ENCODE assay signal across 20 mouse cellular contexts in genomic region chr5:138769126-138769525, GRCm38 (mm10). TPM values are rescaled to one million over a fixed set of nuclear protein-coding genes. Genes with fewer than 3 reads are reported as not detected.
DNase-seq lines count a peak whose midpoint lies in the region; ATAC-seq and TF ChIP-seq lines count a peak whose summit lies in the region.
"Had no signal": no experiment of that assay in that cellular context is flagged by ENCODE, and none has a peak within 500 bp of the region (broad histone marks: within the 10 kb centered on the region; RNA-seq: fewer than 3 reads in every experiment).

No protein-coding gene starts in this region.

- no peak overlapping the region for H3K9ac ChIP-seq in heart, embryonic 12.5 days
- H3K9ac ChIP-seq in heart, postnatal 0 days (replicated peaks; ENCODE audit: low read depth, low read length) = no peak overlapping the region
- no peak overlapping the region for H3K9ac ChIP-seq in lung, embryonic 14.5 days
- no peak overlapping the region for H3K9ac ChIP-seq in midbrain, postnatal 0 days (replicated peaks; ENCODE audit: low read length, poor library complexity, severe bottlenecking)
- H3K9ac ChIP-seq: forebrain, postnatal 0 days; kidney, embryonic 15.5 days; liver, embryonic 15.5 days; neural tube, embryonic 15.5 days had no signal

- no peak for TF ChIP-seq EP300 in heart, postnatal 0 days (IDR thresholded peaks at IDR 0.05; ENCODE audit: low read depth)

- no peak for ATAC-seq in heart, embryonic 12.5 days (ENCODE audit: insufficient number of reproducible peaks, low FRiP score)
- ATAC-seq in heart, postnatal 0 days (ENCODE audit: insufficient read depth, low read depth) = peak; percentile 59
- ATAC-seq in lung, embryonic 14.5 days (ENCODE audit: insufficient read depth) = peak; percentile 74
- no peak for ATAC-seq in midbrain, postnatal 0 days (ENCODE audit: low FRiP score)
- ATAC-seq: activated CD4-positive, CD25-positive, alpha-beta regulatory T cell, adult 4 months; forebrain, postnatal 0 days had no signal

- H3K36me3 ChIP-seq in heart, embryonic 12.5 days = 0 out of 2 replicates have a peak, but pooled peaks cover 4% of the 10 kb centered on the region
- peaks cover 7% of the 10 kb centered on the region; the same call in 1 of the 2 replicates for H3K36me3 ChIP-seq in heart, postnatal 0 days (replicated peaks; ENCODE audit: control insufficient read depth, insufficient read depth, low read length)
- H3K36me3 ChIP-seq in lung, embryonic 14.5 days (ENCODE audit: insufficient read depth) = no peaks in the 10 kb centered on the region
- no peaks in the 10 kb centered on the region for H3K36me3 ChIP-seq in small intestine, adult 2 months (ENCODE audit: control insufficient read depth, insufficient read depth, low read length)
- peaks cover 54% of the 10 kb centered on the region for H3K36me3 ChIP-seq in midbrain, postnatal 0 days (ENCODE audit: insufficient read depth, low read length)
- H3K36me3 ChIP-seq: liver, embryonic 15.5 days had no signal

- H3K27me3 ChIP-seq in heart, embryonic 12.5 days (replicated peaks) = 0 out of 2 replicates have a peak, but pooled peaks cover 3% of the 10 kb centered on the region
- no peaks in the 10 kb centered on the region for H3K27me3 ChIP-seq in heart, postnatal 0 days (ENCODE audit: control insufficient read depth, insufficient read depth, low read length)
- H3K27me3 ChIP-seq in lung, embryonic 14.5 days (ENCODE audit: insufficient read depth, low read length) = no peaks in the 10 kb centered on the region
- H3K27me3 ChIP-seq in small intestine, adult 2 months (ENCODE audit: control insufficient read depth, insufficient read depth, low read length) = no peaks in the 10 kb centered on the region
- H3K27me3 ChIP-seq in midbrain, postnatal 0 days (ENCODE audit: insufficient read depth, low read length) = no peaks in the 10 kb centered on the region
- H3K27me3 ChIP-seq: kidney, embryonic 15.5 days; liver, embryonic 15.5 days; neural tube, embryonic 15.5 days had no signal

- WGBS in heart, embryonic 12.5 days = 62% methylated on average over 5 of the region's 5 CpGs
- WGBS in heart, postnatal 0 days = 74% methylated on average over 5 of the region's 5 CpGs
- WGBS in lung, embryonic 14.5 days = 52% methylated on average over 5 of the region's 5 CpGs
- WGBS in small intestine, adult 2 months = 81% methylated on average over 5 of the region's 5 CpGs
- 85% methylated on average over 5 of the region's 5 CpGs for WGBS in midbrain, postnatal 0 days

- no peaks in the 10 kb centered on the region for H3K9me3 ChIP-seq in heart, embryonic 12.5 days (replicated peaks)
- no peaks in the 10 kb centered on the region for H3K9me3 ChIP-seq in heart, postnatal 0 days (replicated peaks; ENCODE audit: control insufficient read depth, low read length)
- H3K9me3 ChIP-seq in lung, embryonic 14.5 days (ENCODE audit: low read depth, low read length) = no peaks in the 10 kb centered on the region
- no peaks in the 10 kb centered on the region for H3K9me3 ChIP-seq in midbrain, postnatal 0 days (ENCODE audit: low read length)
- H3K9me3 ChIP-seq: hindbrain, embryonic 10.5 days; kidney, embryonic 15.5 days; liver, embryonic 15.5 days; neural tube, embryonic 15.5 days had no signal

- H3K4me1 ChIP-seq in heart, embryonic 12.5 days (replicated peaks) = no peaks in the 10 kb centered on the region
- H3K4me1 ChIP-seq in heart, postnatal 0 days (ENCODE audit: control insufficient read depth, insufficient read depth) = no peaks in the 10 kb centered on the region
- no peaks in the 10 kb centered on the region for H3K4me1 ChIP-seq in lung, embryonic 14.5 days (ENCODE audit: insufficient read depth)
- H3K4me1 ChIP-seq in small intestine, adult 2 months (ENCODE audit: control insufficient read depth, insufficient read depth, insufficient read length, low read length) = no peaks in the 10 kb centered on the region
- no peaks in the 10 kb centered on the region for H3K4me1 ChIP-seq in midbrain, postnatal 0 days (ENCODE audit: insufficient read depth, low read length)
- H3K4me1 ChIP-seq: kidney, embryonic 15.5 days; liver, embryonic 15.5 days; neural tube, embryonic 15.5 days had no signal

- peak; percentile 98 for DNase-seq in heart, adult 11 months
- no peak for DNase-seq in heart, postnatal 0 days (ENCODE audit: low spot score)
- DNase-seq in lung, embryonic 14.5 days = peak; percentile 59
- no peak for DNase-seq in spleen, postnatal 10 days (ENCODE audit: low spot score in 2 of 2)
- no peak for DNase-seq in midbrain, postnatal 0 days (ENCODE audit: low spot score)
- no peak for DNase-seq in adrenal gland, adult 8-10 months
- DNase-seq: cerebellum, postnatal 14 days; forebrain, postnatal 0 days; gastrocnemius, postnatal 25 days; retina, postnatal 1 day; thymus, postnatal 36 days had no signal

- no peak for TF ChIP-seq POLR2A in small intestine, adult 2 months (IDR thresholded peaks at IDR 0.05; ENCODE audit: low read depth, low read length)

- H3K4me2 ChIP-seq in heart, embryonic 12.5 days = no peak overlapping the region
- no peak overlapping the region for H3K4me2 ChIP-seq in heart, postnatal 0 days (ENCODE audit: low read depth, low read length)
- H3K4me2 ChIP-seq in lung, embryonic 14.5 days = no peak overlapping the region
- H3K4me2 ChIP-seq in midbrain, postnatal 0 days (ENCODE audit: low read depth, low read length, poor library complexity, severe bottlenecking) = no peak overlapping the region
- H3K4me2 ChIP-seq: kidney, embryonic 15.5 days; liver, embryonic 15.5 days; neural tube, embryonic 15.5 days had no signal

- no peak for TF ChIP-seq CTCF in heart, postnatal 0 days (IDR thresholded peaks at IDR 0.05; ENCODE audit: low read depth)
- TF ChIP-seq CTCF in lung, embryonic 14.5 days (IDR thresholded peaks at IDR 0.05; ENCODE audit: low read depth) = no peak
- TF ChIP-seq CTCF in small intestine, adult 2 months (IDR thresholded peaks at IDR 0.05; ENCODE audit: extremely low read depth, insufficient read length, insufficient replicate concordance, low read depth, low read length) = no peak
- no peak for TF ChIP-seq CTCF in midbrain, postnatal 0 days (IDR thresholded peaks at IDR 0.05)

- no peak overlapping the region for H3K27ac ChIP-seq in heart, embryonic 12.5 days (ENCODE audit: poor library complexity, severe bottlenecking)
- H3K27ac ChIP-seq in heart, postnatal 0 days (ENCODE audit: low read depth) = no peak overlapping the region
- H3K27ac ChIP-seq in lung, embryonic 14.5 days (ENCODE audit: low read depth) = no peak overlapping the region
- 0 out of 2 replicates have a peak overlapping the region, but pooled peaks have one; percentile 12 for H3K27ac ChIP-seq in small intestine, adult 2 months (ENCODE audit: insufficient read depth, low read depth, low read length)
- H3K27ac ChIP-seq in midbrain, postnatal 0 days (ENCODE audit: low read depth, low read length) = no peak overlapping the region
- H3K27ac ChIP-seq: hindbrain, embryonic 10.5 days; kidney, embryonic 15.5 days; liver, embryonic 15.5 days; neural tube, embryonic 15.5 days had no signal

- no peak overlapping the region for H3K4me3 ChIP-seq in heart, embryonic 12.5 days
- H3K4me3 ChIP-seq in heart, postnatal 0 days (ENCODE audit: low read depth, low read length) = no peak overlapping the region
- H3K4me3 ChIP-seq in lung, embryonic 14.5 days (ENCODE audit: low read depth, low read length) = no peak overlapping the region
- H3K4me3 ChIP-seq in small intestine, adult 2 months (ENCODE audit: low read depth, low read length) = no peak overlapping the region
- no peak overlapping the region for H3K4me3 ChIP-seq in midbrain, postnatal 0 days (ENCODE audit: low read depth, low read length)
- H3K4me3 ChIP-seq: hindbrain, embryonic 10.5 days; kidney, embryonic 15.5 days; liver, embryonic 15.5 days; neural tube, embryonic 15.5 days had no signal

RNA-seq across cellular contexts. Expression of gene Fam20c, which starts 14.8 kb away (rescaled TPM):
- polyA plus RNA-seq in heart, embryonic 12.5 days (2016; fragmentation: Nextera tagmentation; extraction: Ambion mirVana) = 6.0 and 6.2 TPM in 2 replicates
- total RNA-seq in heart, postnatal 0 days (2014; rRNA removed; ENCODE audit: low replicate concordance) = 9.1 and 16.3 TPM in 2 replicates
- polyA plus RNA-seq in heart, postnatal 0 days (2015; fragmentation: Nextera tagmentation; extraction: Ambion mirVana) = 4.4 and 4.6 TPM in 2 replicates
- 7.3 and 8.4 TPM in 2 replicates for polyA plus RNA-seq in lung, embryonic 14.5 days (2014; fragmentation: Nextera tagmentation; extraction: Ambion mirVana)
- polyA plus RNA-seq in small intestine, adult 2 months (2012; rRNA removed) = 3.4 and 7.5 TPM in 2 replicates
- 85.7 and 106 TPM in 2 replicates for total RNA-seq in midbrain, postnatal 0 days (2014; rRNA removed)
- 51.6 and 52.7 TPM in 2 replicates for polyA plus RNA-seq in midbrain, postnatal 0 days (2015; fragmentation: Nextera tagmentation; extraction: Ambion mirVana)
- total RNA-seq in adrenal gland, adult 8-10 months (2022) = 10 to 100 TPM; 12.4 to 43.6 (median 20.6) TPM
- polyA plus RNA-seq: activated CD4-positive, CD25-positive, alpha-beta regulatory T cell, adult 4 months had no signal

RNA-seq across cellular contexts. Expression of gene Gm5294, which starts 50.8 kb away (rescaled TPM):
- not detected in 2 replicates for polyA plus RNA-seq in heart, embryonic 12.5 days (2016; fragmentation: Nextera tagmentation; extraction: Ambion mirVana)
- total RNA-seq in heart, postnatal 0 days (2014; rRNA removed; ENCODE audit: low replicate concordance) = not detected in 2 replicates
- polyA plus RNA-seq in heart, postnatal 0 days (2015; fragmentation: Nextera tagmentation; extraction: Ambion mirVana) = 0.19 TPM in 1 of 2 replicates, not detected in the other
- polyA plus RNA-seq in lung, embryonic 14.5 days (2014; fragmentation: Nextera tagmentation; extraction: Ambion mirVana) = not detected in 2 replicates
- polyA plus RNA-seq in small intestine, adult 2 months (2012; rRNA removed) = 0.24 TPM in 1 of 2 replicates, not detected in the other
- total RNA-seq in midbrain, postnatal 0 days (2014; rRNA removed) = not detected in 2 replicates
- 0.25 TPM in 1 of 2 replicates, not detected in the other for polyA plus RNA-seq in midbrain, postnatal 0 days (2015; fragmentation: Nextera tagmentation; extraction: Ambion mirVana)
- not detected for total RNA-seq in adrenal gland, adult 8-10 months (2022)
- total RNA-seq: forebrain, postnatal 0 days; gastrocnemius, postnatal 25 days had no signal
- polyA plus RNA-seq: activated CD4-positive, CD25-positive, alpha-beta regulatory T cell, adult 4 months; forebrain, postnatal 0 days; hindbrain, embryonic 10.5 days; kidney, embryonic 15.5 days; limb, embryonic 11.5 days; liver, embryonic 15.5 days; neural tube, embryonic 15.5 days; stomach, embryonic 14.5 days had no signal

Comparison
In these comparisons a context has a peak if more than half of its experiments do, and no peak if none do; other contexts are left out.
1. DNase-seq: peak in heart, adult 11 months (single experiment) and lung, embryonic 14.5 days (single experiment); none in heart, postnatal 0 days (single experiment), spleen, postnatal 10 days (0 of 2), midbrain, postnatal 0 days (single experiment) and adrenal gland, adult 8-10 months (single experiment).
2. ATAC-seq: peak in heart, postnatal 0 days (single experiment) and lung, embryonic 14.5 days (single experiment); none in heart, embryonic 12.5 days (single experiment) and midbrain, postnatal 0 days (single experiment).